Mouse (Mus musculus): ENCODE data around the gene Cd3eap. TPM values are rescaled to one million over a fixed set of nuclear protein-coding genes. Genes with fewer than 3 reads are reported as not detected.

Cd3eap gene
- total and polyA plus RNA-seq, 3 experiments = 43.9 to 49.8 TPM; not detected in 1

GRCm38 (mm10) chr7:19363881-19364280 lies 4.6 kb upstream of the Cd3eap start:
- peak; percentile 51 for DNase-seq (ENCODE audit: low read depth, low spot score)
- Histone ChIP-seq H3K79me2 (ENCODE audit: control insufficient read depth, insufficient read depth, low read length, poor library complexity) (peaks cover 3% of the 10 kb centered on the region), H3K27me3 (ENCODE audit: control insufficient read depth in 1 of 2, insufficient read depth in 2 of 2, low read length in 2 of 2) (no peaks in the 10 kb centered on the region), H3K36me3 (ENCODE audit: control insufficient read depth in 1 of 2, insufficient read depth in 2 of 2, low read length in 2 of 2) (no peaks in the 10 kb centered on the region), H3K27ac (ENCODE audit: control insufficient read depth, low read depth, low read length) (no peak overlapping the region), H3K4me1 (ENCODE audit: control insufficient read depth in 1 of 2, insufficient read depth in 2 of 2, low read length in 2 of 2) (peaks cover 0 to 4% of the 10 kb centered on the region in 2 experiments; a peak in 2 of 4 replicates), H3K9me3 (replicated peaks; ENCODE audit: insufficient read depth, low read length) (no peaks in the 10 kb centered on the region), H3K9ac (ENCODE audit: control insufficient read depth, low read depth, low read length, poor library complexity, severe bottlenecking) (no peak overlapping the region), H3K4me3 (ENCODE audit: control insufficient read depth in 1 of 2, insufficient read depth in 1 of 2, low read depth in 2 of 2, low read length in 2 of 2) (no peak overlapping the region)
- TF ChIP-seq SMC3 (IDR thresholded peaks at IDR 0.05; ENCODE audit: low read depth, low read length) = peak; percentile 40
- peak; percentile 48 for TF ChIP-seq RAD21 (IDR thresholded peaks at IDR 0.05; ENCODE audit: low read depth, low read length)
- TF ChIP-seq KAT2A (conservative IDR thresholded peaks at IDR 0.05; ENCODE audit: low read depth, low read length) = no peak
- TF ChIP-seq CTCF (IDR thresholded peaks at IDR 0.05 in 2 of 3, conservative IDR thresholded peaks at IDR 0.05 in 1 of 3; ENCODE audit: control insufficient read depth in 1 of 3, insufficient read depth in 1 of 3, low read depth in 2 of 3, low read length in 3 of 3, poor library complexity in 1 of 3, severe bottlenecking in 1 of 3) = peak; percentile 60 to 84 (median 67)

DNA sequence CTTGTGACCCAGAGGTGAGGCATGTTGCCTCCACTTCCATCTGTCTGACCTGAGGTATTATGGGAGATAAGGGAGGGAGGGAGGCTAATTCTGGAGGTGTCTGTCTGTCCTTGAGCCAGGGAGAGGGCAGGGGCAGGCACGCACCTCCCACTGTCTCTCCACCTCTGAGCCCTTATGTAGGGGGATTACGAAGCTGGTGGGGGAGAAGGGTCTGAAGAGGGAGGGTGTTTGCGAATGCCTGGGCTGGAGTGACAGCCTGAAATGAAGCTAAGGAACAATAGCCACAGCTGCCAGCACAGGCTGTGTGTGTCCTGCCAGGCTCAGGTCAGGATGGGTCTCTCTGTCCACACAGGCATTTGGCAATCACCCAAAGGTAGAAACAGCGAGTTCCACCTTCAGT lies 3.0 kb upstream of the Cd3eap start:
- no peak overlapping the region for H3K27ac ChIP-seq (ENCODE audit: control insufficient read depth, low read depth, low read length)
- H3K79me2 ChIP-seq (ENCODE audit: control insufficient read depth, insufficient read depth, low read length, poor library complexity) = peaks cover 10% of the 10 kb centered on the region
- no peak overlapping the region for H3K9ac ChIP-seq (ENCODE audit: control insufficient read depth, low read depth, low read length, poor library complexity, severe bottlenecking)
- H3K36me3 ChIP-seq (ENCODE audit: control insufficient read depth in 1 of 2, insufficient read depth in 2 of 2, low read length in 2 of 2) = 0 out of 4 replicates have a peak, but pooled peaks cover 0 to 1% of the 10 kb centered on the region in 2 experiments
- no peaks in the 10 kb centered on the region for H3K9me3 ChIP-seq (replicated peaks; ENCODE audit: insufficient read depth, low read length)
- TF ChIP-seq ZMIZ1 (IDR thresholded peaks at IDR 0.05; ENCODE audit: low read depth, low read length) (no peak), NELFE (IDR thresholded peaks at IDR 0.05; ENCODE audit: low read depth, low read length) (no peak), MYB (IDR thresholded peaks at IDR 0.05; ENCODE audit: low read depth, low read length) (no peak), GATA1 (IDR thresholded peaks at IDR 0.05; ENCODE audit: low read depth, low read length) (no peak), USF1 (IDR thresholded peaks at IDR 0.05; ENCODE audit: low read depth, low read length) (no peak), MAZ (IDR thresholded peaks at IDR 0.05; ENCODE audit: low read depth, low read length) (no peak), CHD1 (IDR thresholded peaks at IDR 0.05; ENCODE audit: low read depth, low read length) (no peak), POLR2AphosphoS5 (IDR thresholded peaks at IDR 0.05; ENCODE audit: borderline replicate concordance, low read depth, low read length) (no peak), POLR2A (IDR thresholded peaks at IDR 0.05; ENCODE audit: control insufficient read depth in 1 of 2, insufficient read depth in 1 of 2, low read depth in 1 of 2, low read length in 2 of 2, poor library complexity in 1 of 2) (no peak), GABPA (IDR thresholded peaks at IDR 0.05; ENCODE audit: low read depth, low read length) (no peak), JUND (IDR thresholded peaks at IDR 0.05; ENCODE audit: low read depth, low read length) (no peak), ZKSCAN1 (IDR thresholded peaks at IDR 0.05; ENCODE audit: low read depth, low read length) (no peak), ZNF384 (IDR thresholded peaks at IDR 0.05; ENCODE audit: low read depth, low read length) (no peak), ELF1 (IDR thresholded peaks at IDR 0.05; ENCODE audit: low read depth, low read length) (no peak), SMC3 (IDR thresholded peaks at IDR 0.05; ENCODE audit: low read depth, low read length) (no peak)
- H3K27me3 ChIP-seq (ENCODE audit: control insufficient read depth in 1 of 2, insufficient read depth in 2 of 2, low read length in 2 of 2) = no peaks in the 10 kb centered on the region
- H3K4me3 ChIP-seq (ENCODE audit: control insufficient read depth in 1 of 2, insufficient read depth in 1 of 2, low read depth in 2 of 2, low read length in 2 of 2) = no peak overlapping the region
- H3K4me1 ChIP-seq (ENCODE audit: control insufficient read depth in 1 of 2, insufficient read depth in 2 of 2, low read length in 2 of 2) = peaks cover 0 to 13% of the 10 kb centered on the region in 2 experiments; a peak in 2 of 4 replicates
- no peak for DNase-seq (ENCODE audit: low read depth, low spot score)

Data from MEL (cell line).